ENCODE assay signal across 10 mouse cellular contexts in the genomic region with DNA sequence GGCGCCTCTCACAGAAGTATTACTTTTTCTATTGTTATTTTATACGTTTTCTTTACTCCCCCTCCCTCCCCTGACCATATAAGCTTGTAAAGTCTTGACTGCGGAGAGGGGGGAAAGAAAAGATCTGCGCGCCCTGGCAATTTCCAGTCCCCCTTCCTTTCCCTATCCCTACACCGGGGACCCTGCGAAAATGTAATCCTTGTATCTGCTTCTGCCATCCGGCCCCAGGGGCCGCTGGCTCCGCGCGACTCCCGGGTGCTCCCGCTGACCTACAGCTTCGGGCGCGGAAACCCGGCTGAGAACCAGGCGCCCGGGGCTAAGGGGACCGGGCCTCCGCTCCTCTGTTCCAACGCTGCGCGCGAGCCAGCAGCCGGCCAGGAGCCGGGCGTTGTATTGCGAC. TPM values are rescaled to one million over a fixed set of nuclear protein-coding genes. Genes with fewer than 3 reads are reported as not detected.
DNase-seq lines count a peak whose midpoint lies in the region; ATAC-seq and TF ChIP-seq lines count a peak whose summit lies in the region.
"Had no signal": no experiment of that assay in that cellular context is flagged by ENCODE, and none has a peak within 500 bp of the region (broad histone marks: within the 10 kb centered on the region; RNA-seq: fewer than 3 reads in every experiment).

No protein-coding gene starts in this region.

- WGBS in lung, embryonic 14.5 days, result 18% methylated on average over 30 of the region's 30 CpGs
- WGBS in forebrain, embryonic 13.5 days, result under 1% methylated on average over 30 of the region's 30 CpGs
- 1% methylated on average over 30 of the region's 30 CpGs for WGBS in limb, embryonic 11.5 days

- H3K9ac ChIP-seq in lung, embryonic 14.5 days, result peak overlapping the region; percentile 18; the same call in 1 of the 2 replicates
- no peak overlapping the region for H3K9ac ChIP-seq in forebrain, embryonic 13.5 days
- H3K9ac ChIP-seq in limb, embryonic 11.5 days (ENCODE audit: low read length), result peak overlapping the region; percentile 32; the same call in 1 of the 2 replicates

- no peaks in the 10 kb centered on the region for H3K9me3 ChIP-seq in lung, embryonic 14.5 days (ENCODE audit: low read depth, low read length)
- H3K9me3 ChIP-seq in forebrain, embryonic 13.5 days (replicated peaks), result no peaks in the 10 kb centered on the region
- H3K9me3 ChIP-seq in limb, embryonic 11.5 days (ENCODE audit: control insufficient read depth, low read length), result no peaks in the 10 kb centered on the region

- no peak for TF ChIP-seq CTCF in lung, embryonic 14.5 days (IDR thresholded peaks at IDR 0.05; ENCODE audit: low read depth)

- peaks cover 48% of the 10 kb centered on the region for H3K27me3 ChIP-seq in lung, embryonic 14.5 days (ENCODE audit: insufficient read depth, low read length)
- H3K27me3 ChIP-seq in forebrain, embryonic 13.5 days, result peaks cover 86% of the 10 kb centered on the region
- peaks cover 46% of the 10 kb centered on the region for H3K27me3 ChIP-seq in limb, embryonic 11.5 days (ENCODE audit: control insufficient read depth, insufficient read depth, low read length)

- no peak for ATAC-seq in lung, embryonic 14.5 days (ENCODE audit: insufficient read depth)
- no peak for ATAC-seq in forebrain, embryonic 13.5 days
- no peak for ATAC-seq in limb, embryonic 11.5 days (ENCODE audit: insufficient number of reproducible peaks, low FRiP score, low TSS enrichment, low read depth)

- H3K36me3 ChIP-seq in lung, embryonic 14.5 days (ENCODE audit: insufficient read depth), result peaks cover 25% of the 10 kb centered on the region
- H3K36me3 ChIP-seq in forebrain, embryonic 13.5 days (ENCODE audit: poor library complexity, severe bottlenecking), result no peaks in the 10 kb centered on the region
- H3K36me3 ChIP-seq in limb, embryonic 11.5 days (ENCODE audit: control insufficient read depth, insufficient read depth, low read length), result no peaks in the 10 kb centered on the region

- intact Hi-C loops in left cerebral cortex, postnatal 25 days (cut with DNase I), result no loop called here

- peak overlapping the region; percentile 58 for H3K4me2 ChIP-seq in lung, embryonic 14.5 days
- H3K4me2 ChIP-seq in forebrain, embryonic 13.5 days, result peak overlapping the region; percentile 13
- H3K4me2 ChIP-seq in limb, embryonic 11.5 days (ENCODE audit: low read depth, severe bottlenecking), result peak overlapping the region; percentile 78

- H3K4me1 ChIP-seq in lung, embryonic 14.5 days (ENCODE audit: insufficient read depth), result peaks cover 29% of the 10 kb centered on the region
- peaks cover 18% of the 10 kb centered on the region for H3K4me1 ChIP-seq in forebrain, embryonic 13.5 days
- peaks cover 16% of the 10 kb centered on the region for H3K4me1 ChIP-seq in limb, embryonic 11.5 days (ENCODE audit: control insufficient read depth, insufficient read depth, low read length)

- no peak overlapping the region for H3K27ac ChIP-seq in lung, embryonic 14.5 days (ENCODE audit: low read depth)
- no peak overlapping the region for H3K27ac ChIP-seq in forebrain, embryonic 13.5 days
- H3K27ac ChIP-seq in limb, embryonic 11.5 days (replicated peaks; ENCODE audit: low read depth, low read length), result no peak overlapping the region

- DNase-seq in lung, embryonic 14.5 days, result peak; percentile 33
- DNase-seq in lung, postnatal 14 days, result no peak
- DNase-seq in limb, embryonic 11.5 days (ENCODE audit: low spot score), result peak; percentile 63
- DNase-seq in retina, embryonic 14.5 days (ENCODE audit: low spot score), result peak; percentile 47
- no peak for DNase-seq in left cerebral cortex, postnatal 25 days (ENCODE audit: low spot score in 2 of 2)
- DNase-seq in T-cell, adult 2 months (ENCODE audit: low spot score), result no peak
- DNase-seq in thymus, postnatal 0 days (ENCODE audit: low spot score), result no peak

- peak overlapping the region; percentile 30 for H3K4me3 ChIP-seq in lung, embryonic 14.5 days (ENCODE audit: low read depth, low read length)
- no peak overlapping the region for H3K4me3 ChIP-seq in forebrain, embryonic 13.5 days
- H3K4me3 ChIP-seq in limb, embryonic 11.5 days (ENCODE audit: low read depth, low read length), result peak overlapping the region; percentile 22

RNA-seq across cellular contexts. Expression of a gene that starts 11.1 kb away (rescaled TPM):
- 23.3 and 28.5 TPM in 2 replicates for polyA plus RNA-seq in lung, embryonic 14.5 days (2014; fragmentation: Nextera tagmentation; extraction: Ambion mirVana)
- 3.6 and 3.8 TPM in 2 replicates for polyA plus RNA-seq in forebrain, embryonic 13.5 days (2015; fragmentation: Nextera tagmentation; extraction: Ambion mirVana)
- polyA plus RNA-seq in limb, embryonic 11.5 days (2014; fragmentation: Nextera tagmentation; extraction: Ambion mirVana), result 62.8 and 81.9 TPM in 2 replicates
- total RNA-seq in left cerebral cortex, postnatal 25 days (2021), result 1 to 10 TPM; 2.3 to 3.6 TPM
- polyA plus RNA-seq in thymus, postnatal 0 days (2015; fragmentation: Nextera tagmentation; extraction: Ambion mirVana), result 0.79 and 1.5 TPM in 2 replicates
- total RNA-seq: common myeloid progenitor, adult 5-6 weeks; hematopoietic stem cell, adult 5-6 weeks had no signal

Comparison
In these comparisons a context has a peak if more than half of its experiments do, and no peak if none do; other contexts are left out.
1. DNase-seq: peak in lung, embryonic 14.5 days (single experiment), limb, embryonic 11.5 days (single experiment) and retina, embryonic 14.5 days (single experiment); none in lung, postnatal 14 days (single experiment), left cerebral cortex, postnatal 25 days (0 of 2), T-cell, adult 2 months (single experiment) and thymus, postnatal 0 days (single experiment).
2. H3K4me2 ChIP-seq: peak in every context shown above with its lines; median percentile 78 in limb, embryonic 11.5 days; 58 in lung, embryonic 14.5 days; 13 in forebrain, embryonic 13.5 days.